Mouse (Mus musculus) T-helper 17 cell (primary cell): ENCODE measurements around the gene Rpl18.

Experiments used
- in situ Hi-C, 2 experiments: fragments of 300-600 bp; cut with MboI, MseI; formaldehyde crosslinking; loops; 1 replicate in 1 of 2; 2 replicates in 1 of 2; pipeline ENCODE4 v1.15.1; 2025; ENCODE audit warnings: high pct_unique_total_duplicates in 2 of 2

Rpl18 gene

DNA sequence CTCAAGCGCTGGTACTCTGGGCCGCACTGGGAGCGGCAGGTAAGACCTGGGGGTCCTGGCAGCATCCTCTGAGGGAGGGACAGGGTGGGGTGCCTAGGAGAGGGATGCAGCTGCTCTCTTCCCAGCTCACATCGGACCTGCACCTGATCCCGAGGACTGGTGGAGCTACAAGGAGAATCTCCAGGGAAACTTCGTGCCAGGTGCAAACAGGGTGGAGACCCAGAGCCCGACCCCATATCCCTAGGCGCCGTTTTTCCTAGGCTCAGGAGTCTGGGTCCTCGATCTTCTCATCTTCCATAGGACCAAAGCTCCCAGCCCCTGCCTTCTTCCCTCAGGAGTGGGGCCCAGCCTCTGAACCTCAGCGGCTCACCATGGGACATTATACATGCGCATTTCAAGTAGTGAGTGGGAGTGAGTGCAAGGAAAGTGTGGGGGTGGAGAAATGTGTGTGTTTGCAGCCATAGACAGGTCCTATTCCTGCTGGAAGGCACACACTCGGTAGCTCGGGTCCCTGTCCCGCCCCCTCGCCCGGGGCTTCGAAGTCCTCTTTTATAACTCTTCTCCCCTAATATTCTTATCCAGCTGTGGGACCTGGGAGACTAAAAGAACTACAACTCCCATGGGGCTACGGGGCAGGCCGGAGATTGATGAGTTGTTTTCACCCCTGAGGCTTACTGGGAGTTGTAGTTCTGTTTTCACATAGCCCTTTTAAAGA lies 14.8 kb upstream of the Rpl18 start:
- in situ Hi-C loops = no loop called here

DNA sequence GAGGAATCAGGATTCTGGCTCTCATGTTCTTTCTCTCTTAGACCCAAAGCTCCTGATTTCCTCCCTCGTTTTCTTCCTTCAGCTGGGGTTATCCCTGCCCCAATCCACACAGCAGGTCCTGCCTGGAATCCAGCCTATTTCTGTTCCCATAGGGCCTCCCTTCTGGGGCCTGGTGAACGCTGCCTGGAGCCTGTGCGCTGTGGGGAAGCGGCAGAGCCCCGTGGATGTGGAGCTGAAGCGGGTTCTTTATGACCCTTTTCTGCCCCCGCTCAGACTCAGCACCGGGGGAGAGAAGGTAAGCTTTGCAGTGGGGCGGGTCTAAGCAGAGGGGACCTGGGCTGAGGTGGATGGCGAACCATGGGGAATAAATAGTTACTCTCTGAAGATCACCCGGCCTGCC lies 14.2 kb upstream of the Rpl18 start:
- in situ Hi-C loops = no loop called here

DNA sequence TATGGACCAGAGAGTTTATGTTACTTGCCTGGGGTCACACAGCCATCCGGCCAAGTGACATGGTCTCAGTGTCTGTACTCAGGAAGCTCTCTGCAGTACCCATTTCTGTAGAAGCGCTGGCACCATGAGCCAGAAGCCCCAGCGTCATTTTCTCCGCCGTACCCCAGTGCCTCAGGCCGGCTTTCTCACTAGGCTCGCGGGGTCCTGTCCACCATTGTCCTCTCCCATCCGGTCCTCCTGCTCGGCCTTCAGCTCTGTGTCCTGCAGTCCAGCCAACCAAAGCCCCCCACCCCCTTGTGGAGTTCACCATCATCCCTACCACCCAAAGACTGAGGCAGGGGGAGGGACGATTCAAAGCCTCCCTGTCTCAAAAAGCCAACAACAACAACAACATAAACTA lies 13.7 kb upstream of the Rpl18 start:
- in situ Hi-C loops = no loop called here

DNA sequence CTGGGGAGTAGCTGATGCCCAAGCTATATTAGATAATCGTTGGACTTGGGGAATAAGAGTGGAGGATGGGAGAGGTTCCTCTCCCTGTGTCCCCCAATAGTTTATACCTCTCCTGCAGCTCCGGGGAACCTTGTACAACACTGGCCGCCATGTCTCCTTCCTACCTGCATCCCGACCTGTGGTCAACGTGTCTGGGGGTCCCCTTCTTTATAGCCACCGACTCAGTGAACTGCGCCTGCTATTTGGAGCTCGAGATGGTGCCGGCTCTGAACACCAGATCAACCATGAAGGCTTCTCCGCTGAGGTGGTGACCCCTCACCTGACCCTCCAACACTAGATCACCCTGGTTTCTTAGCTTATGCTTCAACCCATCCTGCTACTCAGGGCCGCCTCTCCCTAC lies 12.9 kb upstream of the Rpl18 start:
- in situ Hi-C loops = no loop called here

DNA sequence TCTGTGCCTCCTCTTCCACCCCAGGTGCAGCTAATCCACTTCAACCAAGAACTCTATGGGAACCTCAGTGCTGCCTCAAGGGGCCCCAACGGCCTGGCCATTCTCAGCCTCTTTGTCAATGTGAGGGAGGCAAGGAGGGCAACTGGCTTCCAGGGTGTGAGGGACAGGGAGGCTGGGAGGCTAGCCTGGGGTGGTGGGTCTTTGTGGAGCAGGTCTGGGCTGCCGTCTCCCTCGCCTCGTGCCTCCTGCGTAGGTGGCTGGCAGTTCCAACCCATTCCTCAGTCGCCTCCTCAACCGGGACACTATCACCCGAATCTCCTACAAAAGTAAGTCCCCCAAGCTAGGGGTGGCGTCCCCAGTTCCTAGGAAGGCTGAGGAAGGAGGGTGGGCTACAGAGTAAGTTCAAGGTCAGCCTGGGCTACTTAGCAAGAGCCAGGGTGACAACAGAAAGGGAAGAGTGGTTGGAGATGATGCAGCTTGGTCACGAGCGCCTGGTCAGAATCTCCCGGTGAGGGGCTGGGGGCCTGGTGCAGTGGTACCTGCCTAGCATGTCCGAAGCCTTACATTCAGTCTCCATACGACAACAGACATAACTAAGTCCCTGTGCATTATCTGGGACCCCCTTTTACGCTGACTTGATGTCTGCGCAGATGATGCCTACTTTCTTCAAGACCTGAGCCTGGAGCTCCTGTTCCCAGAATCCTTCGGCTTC lies 12.3 kb upstream of the Rpl18 start:
- in situ Hi-C loops = no loop called here

- in situ Hi-C loops = no loop called here
Measured at GRCm38 (mm10) chr7:45703521-45704033, 11.7 kb upstream of the Rpl18 start.

DNA sequence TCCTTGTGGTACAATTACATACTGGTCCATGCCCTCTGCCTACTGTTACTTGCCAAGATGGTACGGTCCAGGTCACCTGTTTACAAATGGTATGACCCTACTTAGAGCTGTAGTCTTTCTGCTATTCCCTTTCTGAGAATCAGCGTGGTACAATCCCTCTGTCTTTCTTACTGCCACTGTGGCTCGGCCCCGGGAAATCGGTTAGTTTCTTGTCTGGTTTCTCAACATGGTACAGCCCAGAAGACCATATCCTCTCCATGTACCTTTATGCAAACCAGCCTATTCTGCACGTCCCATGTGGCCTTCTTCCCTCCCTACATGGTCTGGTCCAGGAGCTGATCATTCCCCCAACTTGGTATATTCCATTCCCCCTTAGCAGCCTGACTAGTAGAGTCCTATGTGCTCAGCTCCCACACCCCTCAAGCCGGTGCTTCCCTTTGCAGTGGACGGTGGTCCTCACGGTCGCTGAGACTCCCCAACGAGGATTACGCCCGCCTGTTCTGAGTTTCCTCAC lies 11.2 kb upstream of the Rpl18 start:
- in situ Hi-C loops = no loop called here

DNA sequence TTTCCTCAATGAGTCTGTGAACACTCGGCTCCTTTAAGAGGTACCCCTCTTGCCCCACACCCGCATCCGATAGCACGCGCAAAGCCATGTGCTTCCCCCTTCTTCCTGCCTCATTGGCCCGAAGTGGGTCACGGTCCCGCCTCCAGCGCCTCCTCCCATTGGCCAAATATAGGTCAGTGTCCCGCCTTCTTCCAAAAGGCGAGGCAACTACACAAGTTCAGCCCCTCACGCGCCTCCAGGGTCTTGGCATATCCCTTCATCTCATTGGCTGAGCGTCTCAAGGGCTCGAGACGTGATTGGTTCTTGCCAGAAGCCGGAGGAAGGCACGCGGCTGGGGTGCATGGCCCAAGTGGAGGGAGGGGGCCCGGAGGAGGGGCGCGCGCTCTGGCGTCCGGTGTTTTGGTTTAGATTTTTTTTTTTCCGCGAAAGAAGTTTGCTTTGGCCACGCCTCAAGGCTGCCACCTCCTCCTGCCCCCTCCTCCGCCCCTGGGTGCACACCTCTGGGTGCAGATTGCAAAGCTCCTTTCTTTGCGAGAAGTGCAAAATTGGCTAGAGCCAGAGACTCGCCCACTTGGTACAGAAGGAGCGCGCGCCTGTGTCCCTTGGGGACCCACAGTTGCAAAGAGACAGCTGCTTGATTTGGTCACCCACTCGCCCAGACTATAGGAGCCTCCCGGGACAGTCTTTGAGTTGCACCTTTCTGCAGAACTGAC lies 10.4 kb upstream of the Rpl18 start, which contains the start of gene Dbp:
TSS of gene Dbp (plus strand) at position 359 of the 713 bp plus-strand sequence.
- in situ Hi-C loops = no loop called here

GRCm38 (mm10) chr7:45705443-45705864 lies 9.8 kb upstream of the Rpl18 start:
- in situ Hi-C loops = no loop called here

DNA sequence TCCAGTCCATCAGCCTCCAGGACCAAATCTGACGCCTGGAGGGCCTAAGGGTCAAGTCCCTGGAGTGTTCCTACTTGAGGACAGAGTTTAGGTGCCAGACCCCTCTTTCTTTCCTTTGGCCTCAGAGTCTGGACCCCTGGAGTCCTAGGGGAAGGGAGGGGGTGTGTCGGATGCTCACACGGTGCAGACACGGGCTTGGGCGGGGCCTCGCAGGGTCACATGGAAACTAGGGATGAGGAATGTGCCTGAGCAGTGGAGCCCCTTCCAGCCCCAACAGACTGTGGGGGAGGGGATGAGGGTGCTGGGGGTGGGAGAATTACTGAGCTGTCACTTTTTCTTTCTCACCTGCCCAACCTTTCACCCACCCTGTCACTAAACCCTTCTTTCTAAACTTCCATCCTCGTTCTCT lies 9.4 kb upstream of the Rpl18 start:
- in situ Hi-C loops = no loop called here

- in situ Hi-C loops = no loop called here
Measured at GRCm38 (mm10) chr7:45706721-45707241, 8.5 kb upstream of the Rpl18 start.

GRCm38 (mm10) chr7:45707375-45707967 lies 7.8 kb upstream of the Rpl18 start:
- in situ Hi-C loops = no loop called here

DNA sequence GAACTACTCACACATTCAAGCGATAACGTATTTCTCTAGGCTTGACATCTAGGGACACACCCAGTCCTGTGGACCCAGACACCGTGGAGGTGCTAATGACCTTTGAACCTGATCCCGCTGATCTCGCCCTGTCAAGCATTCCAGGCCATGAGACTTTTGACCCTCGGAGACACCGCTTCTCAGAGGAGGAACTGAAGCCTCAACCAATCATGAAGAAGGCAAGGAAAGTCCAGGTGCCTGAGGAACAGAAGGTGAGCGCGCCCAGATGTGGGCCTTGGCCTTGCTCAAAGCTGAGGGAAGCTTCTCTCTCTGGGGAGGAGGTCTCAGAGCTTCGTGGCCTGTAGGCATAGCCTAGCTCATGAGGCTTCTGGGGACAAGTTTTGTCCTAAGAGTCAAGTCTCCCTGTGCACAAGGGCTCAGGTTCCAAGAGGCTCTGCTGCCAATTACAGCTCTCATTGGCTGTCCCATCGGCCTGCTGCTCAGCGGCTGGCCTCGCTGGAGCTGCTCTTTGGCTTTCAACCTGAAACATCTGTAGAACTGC lies 7.0 kb upstream of the Rpl18 start:
- in situ Hi-C loops = no loop called here

GRCm38 (mm10) chr7:45709036-45709435 lies 6.2 kb upstream of the Rpl18 start:
- in situ Hi-C loops = no loop called here

GRCm38 (mm10) chr7:45709677-45710355 lies 5.4 kb upstream of the Rpl18 start:
- in situ Hi-C loops = no loop called here

DNA sequence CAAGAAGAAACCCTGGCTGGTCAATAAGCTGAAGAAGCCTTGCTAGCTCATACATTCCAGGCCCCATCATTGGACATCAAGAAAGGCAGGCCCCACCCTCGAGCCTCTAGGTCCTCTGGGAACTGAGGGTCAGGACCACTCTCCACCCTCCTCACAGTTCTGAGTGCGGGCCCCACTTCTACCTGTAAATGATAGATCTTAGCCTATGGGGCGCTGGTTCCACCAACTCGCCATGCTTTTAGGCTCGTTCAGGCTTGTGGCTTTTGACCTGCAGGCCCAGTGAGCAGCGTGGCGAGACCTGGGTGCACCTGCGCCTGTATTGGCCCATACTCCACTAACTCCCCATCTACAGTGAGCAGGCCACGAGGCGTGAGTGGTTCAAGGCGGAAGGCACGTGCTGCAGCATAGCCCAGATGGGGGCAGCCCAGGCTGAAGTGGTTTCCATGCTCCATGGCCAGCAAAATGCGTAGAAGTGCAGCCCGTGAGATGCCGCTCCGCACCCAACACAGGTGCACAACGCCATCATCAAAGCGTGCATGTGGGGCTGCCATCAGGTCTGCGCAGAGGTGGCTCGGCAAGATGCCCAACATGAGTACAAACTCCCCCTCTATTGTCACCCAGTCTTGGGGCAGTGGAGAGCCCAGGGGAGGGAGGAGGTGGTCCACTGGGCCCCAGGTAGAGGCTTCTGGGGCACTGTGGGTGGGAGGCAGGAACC lies 4.6 kb upstream of the Rpl18 start:
- in situ Hi-C loops = no loop called here

DNA sequence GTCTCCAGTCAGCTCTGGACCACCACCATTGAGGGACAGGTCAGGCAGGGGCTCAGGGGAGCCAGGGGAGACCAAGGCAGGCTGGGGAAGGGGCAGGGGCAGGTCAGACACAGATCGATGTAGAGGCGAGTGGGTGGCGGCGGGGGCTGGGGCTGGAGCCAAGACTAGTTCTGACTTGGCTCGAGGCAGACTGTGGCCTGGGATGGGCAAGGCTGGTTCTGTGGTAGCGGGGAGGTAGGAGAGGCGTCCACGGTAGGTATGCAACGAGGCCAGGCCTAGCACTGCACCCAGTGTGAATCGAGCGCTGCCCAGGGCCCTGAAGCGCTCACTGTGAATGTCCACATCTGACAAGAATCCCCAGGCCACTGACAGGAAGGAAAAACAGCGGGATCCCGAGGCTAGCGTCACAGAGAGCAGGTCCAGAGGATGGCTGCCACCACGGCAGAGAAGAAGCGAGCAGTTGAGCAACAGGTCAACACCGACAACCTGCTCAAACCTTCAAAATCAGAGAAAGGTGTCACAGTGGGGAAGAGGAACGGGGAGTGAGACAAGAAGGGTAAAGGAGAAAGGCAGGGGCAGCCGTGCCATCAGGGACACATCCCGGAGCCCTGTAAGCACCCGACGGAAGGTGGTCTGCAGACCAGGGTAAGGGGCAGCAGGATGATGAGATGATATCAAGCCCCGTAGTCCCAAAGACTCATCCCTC lies 3.8 kb upstream of the Rpl18 start:
- in situ Hi-C loops = no loop called here

DNA sequence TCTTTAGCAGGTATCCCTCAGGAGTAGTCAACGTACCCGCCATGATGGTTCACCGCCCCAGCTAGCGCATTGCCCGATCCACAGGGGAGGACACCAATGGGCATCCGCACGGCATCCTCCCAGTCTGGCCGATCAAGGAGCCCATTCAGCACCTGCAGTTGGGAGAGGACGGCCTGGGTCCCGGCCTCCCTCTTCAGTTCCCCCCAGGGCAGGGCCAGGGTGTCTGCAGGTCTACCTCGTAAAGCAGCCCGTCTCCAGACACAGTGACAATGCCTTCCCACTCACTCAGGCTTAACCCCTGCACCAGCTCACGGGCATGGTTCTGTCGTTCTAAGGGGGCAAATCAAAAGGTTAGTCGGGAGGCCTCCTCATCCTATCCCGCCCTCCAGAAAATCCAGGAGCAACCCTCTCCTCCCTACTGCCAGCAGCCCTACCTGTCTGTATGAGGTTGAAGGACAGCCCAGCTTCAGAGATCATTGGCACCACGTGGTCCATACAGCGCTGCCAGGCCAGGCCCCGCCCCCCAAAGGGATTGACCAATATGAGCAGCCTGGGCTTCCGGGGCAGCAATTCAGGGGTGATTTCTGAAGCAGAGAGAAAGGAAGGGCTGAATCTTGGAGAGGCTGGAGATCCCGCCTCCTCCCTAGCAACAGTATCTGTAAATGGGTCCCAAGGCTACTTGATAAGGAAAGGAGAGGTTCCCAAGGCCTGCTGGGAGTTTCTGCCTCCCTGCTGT lies 3.1 kb upstream of the Rpl18 start:
- in situ Hi-C loops = no loop called here

DNA sequence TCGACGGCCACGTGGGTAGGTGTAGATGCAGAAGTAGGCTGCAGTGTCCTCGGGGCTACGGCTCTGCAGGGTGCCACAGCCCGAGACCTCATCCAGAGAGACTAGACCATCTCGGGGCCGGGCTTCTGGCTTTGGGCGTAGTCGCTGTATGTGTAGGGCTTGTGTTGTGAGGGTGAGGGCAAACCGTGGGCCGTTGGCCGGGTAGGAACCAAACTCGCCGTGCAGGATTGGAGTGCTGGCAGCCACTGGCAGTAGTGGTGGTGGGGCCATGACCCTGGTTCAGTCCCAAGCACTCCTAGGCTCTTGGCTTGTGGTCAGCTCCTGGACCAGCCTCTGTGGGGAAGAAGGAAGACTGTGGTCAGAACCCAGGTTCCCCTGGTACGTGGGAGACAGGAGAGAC lies 1.9 kb upstream of the Rpl18 start:
- in situ Hi-C loops = no loop called here
